ENCODE assay signal across 9 mouse cellular contexts in the genomic region with DNA sequence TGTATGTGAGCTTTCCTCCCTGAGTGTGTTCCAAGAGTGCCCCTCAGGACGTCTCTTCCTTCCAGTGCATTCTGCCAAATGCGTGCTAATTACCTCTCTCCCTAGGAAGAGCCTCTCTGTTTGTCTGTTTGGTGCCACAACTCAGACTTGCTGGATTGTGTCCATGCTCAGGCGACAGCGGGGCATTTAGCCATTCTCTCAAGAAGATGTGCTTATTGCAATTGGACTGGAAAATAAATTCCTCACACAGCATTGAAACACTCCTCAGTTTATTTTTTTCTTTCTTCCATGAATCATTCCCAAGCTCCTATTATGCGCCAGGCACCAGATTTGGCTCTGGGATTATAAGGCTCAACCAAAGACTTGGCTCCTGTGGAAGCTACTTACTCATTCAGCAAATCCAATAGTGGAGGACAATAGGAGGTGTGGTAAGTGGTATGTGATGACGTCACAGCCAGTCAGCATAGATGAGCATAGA. TPM values are rescaled to one million over a fixed set of nuclear protein-coding genes. Genes with fewer than 3 reads are reported as not detected.
DNase-seq lines count a peak whose midpoint lies in the region; ATAC-seq lines count a peak whose summit lies in the region.
"Had no signal": no experiment of that assay in that cellular context is flagged by ENCODE, and none has a peak within 500 bp of the region (broad histone marks: within the 10 kb centered on the region; RNA-seq: fewer than 3 reads in every experiment).

No protein-coding gene starts in this region.

- ATAC-seq in forebrain, embryonic 14.5 days = peak; percentile 87

- peak; percentile 23 for DNase-seq in retina, postnatal 1 day
- DNase-seq in retina, embryonic 14.5 days (ENCODE audit: low spot score) = no peak
- DNase-seq in forebrain, embryonic 14.5 days (ENCODE audit: low spot score) = peak; percentile 86
- DNase-seq in left cerebral cortex, adult 18-20 months (ENCODE audit: low spot score in 2 of 2) = peak; percentile 8 to 17
- DNase-seq in ovary, adult 18-20 months (ENCODE audit: low spot score) = no peak
- DNase-seq in urinary bladder, postnatal 4 days (ENCODE audit: low spot score in 2 of 2) = no peak
- DNase-seq in adipocyte (ENCODE audit: low spot score) = no peak
- DNase-seq: embryo, embryonic 11 days had no signal

- 15% methylated on average over 6 of the region's 6 CpGs for WGBS in forebrain, embryonic 14.5 days

- no peaks in the 10 kb centered on the region for H3K9me3 ChIP-seq in forebrain, embryonic 14.5 days (replicated peaks; ENCODE audit: control insufficient read depth, low read length)

- no peak overlapping the region for H3K27ac ChIP-seq in forebrain, embryonic 14.5 days (ENCODE audit: low read depth, low read length)

- H3K4me2 ChIP-seq in forebrain, embryonic 14.5 days (ENCODE audit: low read length) = no peak overlapping the region

- H3K9ac ChIP-seq in forebrain, embryonic 14.5 days (ENCODE audit: low read length) = no peak overlapping the region

- no peaks in the 10 kb centered on the region for H3K27me3 ChIP-seq in forebrain, embryonic 14.5 days (replicated peaks; ENCODE audit: control insufficient read depth, insufficient read depth, low read length)

- peaks cover 7% of the 10 kb centered on the region; the same call in 1 of the 2 replicates for H3K4me1 ChIP-seq in forebrain, embryonic 14.5 days (ENCODE audit: control insufficient read depth, insufficient read depth, low read length)

- H3K4me3 ChIP-seq in forebrain, embryonic 14.5 days (ENCODE audit: low read depth, low read length) = no peak overlapping the region
- H3K4me3 ChIP-seq: megakaryocyte, embryonic 14.5 days had no signal

- H3K36me3 ChIP-seq in forebrain, embryonic 14.5 days (ENCODE audit: control insufficient read depth, insufficient read depth, low read length) = no peaks in the 10 kb centered on the region

RNA-seq across cellular contexts. Expression of a gene that starts 45.8 kb away (rescaled TPM):
- polyA plus RNA-seq in forebrain, embryonic 14.5 days (2014; fragmentation: Nextera tagmentation; extraction: Ambion mirVana) = 38.4 and 42.3 TPM in 2 replicates
- 1 to 10 TPM in 1 of 2 experiments, under 1 TPM in 1; 0.59 to 1.2 TPM for total RNA-seq in left cerebral cortex, adult 18-20 months (2021)

Comparison
In these comparisons a context has a peak if more than half of its experiments do, and no peak if none do; other contexts are left out.
1. DNase-seq: peak in retina, postnatal 1 day (single experiment), forebrain, embryonic 14.5 days (single experiment) and left cerebral cortex, adult 18-20 months (2 of 2); none in retina, embryonic 14.5 days (single experiment), ovary, adult 18-20 months (single experiment), urinary bladder, postnatal 4 days (0 of 2) and adipocyte (single experiment).